Mouse (Mus musculus) kidney, adult 2 months (tissue): Measurements from ENCODE around the gene Zfp668. TPM values are rescaled to one million over a fixed set of nuclear protein-coding genes. Genes with fewer than 3 reads are reported as not detected.
"Not testable (repeated sequence)": the region's sequence is repeated elsewhere in the genome, so short reads cannot be mapped to it uniquely, and the experiment has no call there.

Experiments
- DNase-seq: peaks from one replicate; pipeline ENCODE4 v3.0.0; 2021
- H3K27ac ChIP-seq: fragments of 200-500 bp; 2 replicates; pipeline ENCODE4 v1.5.1; 2012; ENCODE audit warnings: low read depth, low read length, control low read depth, inconsistent platforms; ENCODE audit not compliant: insufficient read depth
- H3K27me3 ChIP-seq: fragments of 200-500 bp; replicated peaks from 2 replicates; pipeline ENCODE4 v1.6.1; 2012; ENCODE audit warnings: mild to moderate bottlenecking, moderate library complexity, low read length, inconsistent platforms; ENCODE audit not compliant: control insufficient read depth, insufficient read depth
- H3K36me3 ChIP-seq: fragments of 200-500 bp; 2 replicates; pipeline ENCODE4 v1.6.1; 2012; ENCODE audit warnings: mild to moderate bottlenecking, moderate library complexity, low read length, inconsistent platforms; ENCODE audit not compliant: control insufficient read depth, insufficient read depth
- H3K4me1 ChIP-seq: fragments of 200-500 bp; 2 replicates; pipeline ENCODE4 v1.6.1; 2011; ENCODE audit warnings: low read length; ENCODE audit not compliant: control insufficient read depth, insufficient read depth
- H3K4me3 ChIP-seq: fragments of 200-500 bp; 2 replicates; pipeline ENCODE4 v1.5.1; 2011; ENCODE audit warnings: mild to moderate bottlenecking, low read depth, low read length, control low read depth; ENCODE audit not compliant: insufficient read depth
- CTCF ChIP-seq: fragments of 200-500 bp; conservative IDR thresholded peaks from 2 replicates; pipeline ENCODE4 v1.5.1; 2011; ENCODE audit warnings: low read depth, mild to moderate bottlenecking, control low read depth, low read length, moderate library complexity, mixed read lengths; ENCODE audit not compliant: insufficient read depth, insufficient read length
- POLR2A ChIP-seq: fragments of 200-500 bp; IDR thresholded peaks from one replicate; pipeline ENCODE4 v1.6.1; 2011; ENCODE audit warnings: low read depth, low read length, control low read depth
- WGBS: fragments of 180-500 bp; shearing (Covaris S2); methylation state at CpG from one replicate; pipeline ENCODE4 v1.1.7; 2018; 5-methylcytosine and 5-hydroxymethylcytosine counted together
- polyA plus RNA-seq: library from polyadenylated mRNA; depleted of rRNA; stranded (reverse); fragments of >200 nt; gene quantifications from 2 replicates; pipeline ENCODE4 v1.2.3, GENCODE M21; 2012

Zfp668 gene
- polyA plus RNA-seq, 1 experiment, result 4.2 TPM

DNA sequence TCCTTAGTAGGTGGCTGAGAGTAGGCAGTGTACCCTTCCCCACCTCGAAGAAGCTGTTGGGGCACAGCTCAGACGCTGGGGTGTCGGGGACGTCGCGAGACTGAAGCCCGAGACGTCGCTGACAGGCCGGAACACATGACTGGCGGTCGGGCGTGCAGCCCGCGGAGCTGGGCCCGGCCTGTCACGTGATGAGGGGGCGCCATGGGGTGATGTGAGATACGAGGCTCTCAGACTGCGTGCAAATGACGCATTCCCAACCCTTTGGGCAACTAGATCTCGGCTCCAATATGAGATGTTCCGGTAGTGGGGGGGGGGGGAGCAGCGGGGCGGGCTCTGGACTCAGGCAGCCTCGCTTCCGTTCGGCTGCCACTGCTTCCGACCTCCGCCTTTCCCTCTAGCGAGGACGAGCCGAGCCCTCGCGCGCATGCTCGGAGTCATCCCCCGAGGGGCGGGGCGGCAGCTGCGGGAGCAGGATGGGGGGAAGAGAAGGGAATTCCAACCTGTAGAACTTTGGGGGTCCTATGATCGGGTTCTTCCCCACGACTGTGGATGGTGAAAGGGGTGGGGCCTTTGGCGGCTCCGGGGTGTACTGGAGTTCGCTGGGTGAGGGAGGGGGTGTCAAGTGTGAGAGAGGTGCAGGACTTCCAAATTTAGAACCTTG, 35.2 kb downstream of the Zfp668 start:
- Histone ChIP-seq H3K4me1 (peaks cover 4% of the 10 kb centered on the region; the same call in 1 of the 2 replicates), H3K27me3 (no peaks in the 10 kb centered on the region), H3K27ac (peak overlapping the region; percentile 94), H3K36me3 (no peaks in the 10 kb centered on the region), H3K4me3 (peak overlapping the region; percentile 89)
- WGBS, result under 1% methylated on average over 46 of the region's 46 CpGs
- peak; percentile 96 for DNase-seq
- TF ChIP-seq POLR2A (peak; percentile 46), CTCF (no peak)

DNA sequence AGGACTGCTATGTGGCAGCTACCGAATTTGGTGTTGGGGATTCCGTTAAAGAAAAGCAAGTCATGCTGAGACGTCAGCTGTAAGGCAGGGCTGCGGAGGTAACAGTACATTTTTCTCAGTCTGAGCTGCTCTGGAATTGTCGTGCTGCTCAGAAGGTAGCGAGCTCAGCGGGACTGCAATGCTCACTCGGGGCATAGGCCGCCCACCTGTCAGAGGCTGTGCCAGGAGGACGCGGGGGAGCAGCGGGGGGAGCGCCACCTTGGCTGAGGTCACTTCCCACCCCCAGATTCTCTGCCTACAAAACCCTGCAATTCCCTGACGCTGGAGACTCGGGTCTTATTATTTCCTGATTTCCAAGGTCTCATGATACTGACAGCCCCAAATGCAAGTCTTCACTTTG, 35.7 kb downstream of the Zfp668 start:
- Histone ChIP-seq H3K4me3 (peak overlapping the region; percentile 89), H3K27me3 (no peaks in the 10 kb centered on the region), H3K27ac (peak overlapping the region; percentile 94), H3K36me3 (no peaks in the 10 kb centered on the region), H3K4me1 (peaks cover 4% of the 10 kb centered on the region; the same call in 1 of the 2 replicates)
- DNase-seq, result no peak
- WGBS, result 2% methylated on average over 15 of the region's 15 CpGs
- no peak for TF ChIP-seq CTCF
- no peak for TF ChIP-seq POLR2A

DNA sequence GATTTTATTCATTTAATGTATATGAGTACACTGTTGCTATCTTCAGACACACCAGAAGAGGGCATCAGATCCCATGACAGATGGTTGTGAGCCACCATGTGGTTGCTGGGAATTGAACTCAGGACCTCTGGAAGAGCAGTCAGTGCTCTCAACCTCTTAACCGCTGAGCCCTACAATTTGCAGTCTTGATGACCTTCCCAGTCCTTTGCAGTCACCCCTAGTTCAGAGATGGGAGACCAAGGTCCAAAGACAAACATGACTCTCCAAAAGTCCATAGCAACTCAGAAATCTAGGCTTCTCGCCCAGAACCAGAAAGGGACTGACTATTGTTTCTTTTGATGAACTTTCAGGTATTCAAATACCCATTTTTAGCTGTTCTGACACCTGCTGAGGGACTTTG, 36.6 kb downstream of the Zfp668 start:
- H3K4me3 ChIP-seq, H3K27me3 ChIP-seq, H3K4me1 ChIP-seq, DNase-seq, H3K36me3 ChIP-seq, H3K27ac ChIP-seq: not testable (repeated sequence)
- 71% methylated on average over 2 of the region's 2 CpGs for WGBS

DNA sequence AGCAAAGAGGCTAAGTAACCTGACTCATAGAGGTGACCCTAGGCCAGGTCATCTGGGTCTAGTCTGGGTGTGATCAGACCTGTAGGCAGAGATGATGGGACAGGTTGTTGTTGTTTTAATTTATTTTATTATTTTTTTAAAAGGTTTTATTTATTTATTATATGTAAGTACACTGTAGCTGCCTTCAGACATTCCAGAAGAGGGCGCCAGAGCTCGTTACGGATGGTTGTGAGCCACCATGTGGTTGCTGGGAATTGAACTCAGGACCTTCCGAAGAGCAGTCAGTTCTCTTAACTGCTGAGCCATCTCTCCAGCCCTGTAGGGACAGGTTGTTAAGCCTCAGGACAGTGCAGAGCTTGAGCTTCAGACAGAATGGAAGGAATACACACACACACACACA, 38.8 kb downstream of the Zfp668 start:
- DNase-seq, H3K36me3 ChIP-seq, H3K4me1 ChIP-seq, H3K4me3 ChIP-seq, H3K27me3 ChIP-seq, H3K27ac ChIP-seq: not testable (repeated sequence)
- 74% methylated on average over 4 of the region's 4 CpGs for WGBS

DNA sequence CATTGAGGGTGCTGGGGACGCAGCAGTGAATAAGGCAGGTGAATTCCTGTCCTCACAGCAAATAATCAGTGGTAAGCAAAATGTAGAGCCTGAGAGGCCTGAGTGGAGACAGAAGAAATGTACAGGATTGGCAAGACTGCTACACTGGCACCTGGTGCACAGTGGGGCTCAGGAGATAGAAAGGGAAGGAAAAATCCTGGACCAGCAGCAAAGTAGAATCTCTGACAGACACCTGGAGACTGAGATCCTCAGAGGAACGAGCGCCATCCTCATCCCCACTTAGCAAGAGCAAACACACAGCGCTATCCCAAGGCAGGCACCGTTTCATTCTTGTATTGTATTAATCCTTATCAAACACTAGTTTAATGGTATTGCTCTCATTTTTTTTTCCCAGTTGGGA, 39.2 kb downstream of the Zfp668 start:
- Histone ChIP-seq H3K4me3 (no peak overlapping the region), H3K27ac (no peak overlapping the region), H3K27me3 (no peaks in the 10 kb centered on the region), H3K4me1 (peaks cover 4% of the 10 kb centered on the region; the same call in 1 of the 2 replicates), H3K36me3 (no peaks in the 10 kb centered on the region)
- no peak for TF ChIP-seq POLR2A
- TF ChIP-seq CTCF, result no peak
- WGBS, result 93% methylated on average over 5 of the region's 5 CpGs
- DNase-seq, result no peak

DNA sequence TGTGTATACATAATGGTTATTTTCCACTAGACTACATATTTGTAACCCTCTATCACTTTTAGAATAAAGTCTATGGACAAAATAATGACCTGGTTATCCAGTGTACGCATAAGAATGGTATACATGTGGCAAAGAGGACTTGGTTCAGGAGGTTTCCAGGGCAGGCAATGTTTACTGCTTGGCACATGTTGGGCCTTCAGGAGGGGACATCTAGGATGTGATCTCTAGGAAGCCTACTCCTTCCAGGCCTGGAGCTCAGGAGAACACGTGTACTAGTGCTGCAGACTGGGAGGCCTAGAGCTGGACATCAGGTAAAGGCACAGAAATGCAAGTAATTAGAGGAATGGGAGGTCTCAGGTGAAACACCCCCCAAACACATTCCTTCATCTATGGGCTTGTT, 41.1 kb downstream of the Zfp668 start:
- Histone ChIP-seq H3K4me3 (no peak overlapping the region), H3K27ac (no peak overlapping the region), H3K27me3 (no peaks in the 10 kb centered on the region), H3K36me3 (no peaks in the 10 kb centered on the region), H3K4me1 (no peaks in the 10 kb centered on the region)
- no peak for TF ChIP-seq POLR2A
- no peak for TF ChIP-seq CTCF
- WGBS, result 88% methylated on average over 2 of the region's 2 CpGs
- no peak for DNase-seq

DNA sequence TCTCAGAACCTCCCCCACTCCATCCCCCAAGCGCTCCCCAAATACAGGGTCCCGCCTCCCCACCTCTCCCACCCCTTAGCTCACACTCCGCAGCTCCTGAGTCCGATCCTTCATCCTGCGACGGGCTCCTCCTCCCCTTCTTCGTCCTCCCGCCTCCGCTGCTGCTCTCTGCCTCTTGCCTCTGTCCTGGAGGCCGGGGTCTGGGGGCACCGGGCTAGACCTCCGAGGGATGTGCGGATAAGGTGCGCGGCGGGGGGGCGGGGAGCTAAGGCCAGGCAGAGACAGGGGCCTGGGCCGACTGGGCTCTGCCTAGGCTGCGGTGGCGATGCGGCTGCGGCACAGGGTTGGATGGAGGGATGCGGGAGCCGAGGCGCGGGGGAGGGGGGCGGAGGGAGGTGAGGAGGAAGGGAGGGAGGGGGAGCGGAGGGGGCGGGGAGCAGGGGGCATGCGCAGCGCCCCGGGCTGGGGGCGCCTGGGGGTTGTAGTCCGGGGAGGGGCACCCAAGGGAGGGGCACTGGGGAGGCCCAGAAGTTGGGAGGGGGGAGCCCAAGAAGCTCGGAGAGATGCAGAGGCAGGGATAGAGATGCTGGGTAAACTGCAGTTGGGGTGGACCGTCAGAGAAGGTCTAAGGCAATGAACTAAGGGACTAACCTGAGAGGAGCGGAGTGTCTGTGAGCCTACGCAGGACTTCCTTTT, 52.3 kb downstream of the Zfp668 start, which contains the start of the genes Stx4a and Stx1b:
Gene Stx4a, plus strand, starts transcription at position 119 of the 696 bp plus-strand sequence.
Gene Stx1b, minus strand, starts transcription at position 374 of the 696 bp plus-strand sequence.
- Histone ChIP-seq H3K27me3 (no peaks in the 10 kb centered on the region), H3K4me1 (no peaks in the 10 kb centered on the region), H3K27ac (no peak within 1 kb of the TSS), H3K4me3 (peak within 1 kb of the TSS; percentile 33), H3K36me3 (no peaks in the 10 kb centered on the region)
- TF ChIP-seq POLR2A, result no peak
- no peak for TF ChIP-seq CTCF
- WGBS, result 12% methylated on average over 35 of the region's 38 CpGs
- DNase-seq, result no peak
